Mouse (Mus musculus) spleen, adult 2 months (tissue): Measurements from ENCODE around the gene Il6ra.

ENCODE experiments used
- CTCF ChIP-seq: fragments of 200-500 bp; IDR thresholded peaks from 2 replicates; pipeline ENCODE4 v1.5.1; 2011; ENCODE audit warnings: mild to moderate bottlenecking, inconsistent platforms; ENCODE audit not compliant: insufficient read depth, insufficient read length, insufficient replicate concordance; ENCODE audit errors: extremely low read depth
- POLR2A ChIP-seq: fragments of 200-500 bp; IDR thresholded peaks from 2 replicates; pipeline ENCODE4 v1.6.1; 2011; ENCODE audit warnings: low read depth, low read length, inconsistent platforms

- TF ChIP-seq CTCF (no peak), POLR2A (no peak)
Measured at GRCm38 (mm10) chr3:89830815-89831591, 82.0 kb downstream of the Il6ra start, which contains the start of gene She.
